Mouse (Mus musculus): ENCODE measurements around the gene Jade1.

DNA sequence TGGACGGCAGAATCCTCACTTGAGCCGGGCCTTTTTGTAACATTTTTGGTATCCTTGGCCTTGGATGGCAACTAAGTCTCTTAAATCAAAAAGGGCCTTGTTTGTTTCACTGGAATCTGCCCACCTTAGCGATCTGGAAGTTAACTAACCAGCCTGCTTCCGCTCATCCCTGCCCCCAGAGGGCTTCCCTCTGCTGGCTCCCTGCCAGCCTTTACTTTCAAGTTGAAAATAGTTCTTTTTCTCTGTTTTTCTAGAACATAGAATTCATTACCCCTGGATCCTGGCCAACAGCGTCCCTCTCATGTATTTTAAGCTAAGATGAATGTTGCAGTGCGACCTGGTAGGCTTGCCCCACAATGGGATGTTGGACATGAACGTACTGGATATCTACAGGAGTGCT, 11.1 kb upstream of the Jade1 start:
- TF ChIP-seq CTCF (IDR thresholded peaks at IDR 0.05; ENCODE audit: low read depth) = no peak
- no peak for TF ChIP-seq EP300 (IDR thresholded peaks at IDR 0.05; ENCODE audit: low read depth)

Data from heart, postnatal 0 days (tissue).